Mouse (Mus musculus) hindbrain, embryonic 11.5 days (tissue): ENCODE data around the gene Ass1. TPM values are rescaled to one million over a fixed set of nuclear protein-coding genes. Genes with fewer than 3 reads are reported as not detected.

Experiments used
- ATAC-seq: fragments of 200-750 bp; cut with Nextera tagmentation; 2 replicates; pipeline ENCODE4 v1.8.0; 2017; ENCODE audit warnings: mild to moderate bottlenecking, moderate TSS enrichment, moderate library complexity; ENCODE audit not compliant: low FRiP score
- DNase-seq: peaks from one replicate; pipeline ENCODE4 v3.0.0-alpha.2; 2015; ENCODE audit warnings: low spot score
- H3K27ac ChIP-seq: fragments of 300-500 bp; sonication (generic); 2 replicates; pipeline ENCODE4 v1.5.1; 2014; ENCODE audit warnings: mild to moderate bottlenecking, low read depth, low read length
- H3K27me3 ChIP-seq: fragments of 300-500 bp; sonication (generic); 2 replicates; pipeline ENCODE4 v1.6.1; 2014; ENCODE audit warnings: mild to moderate bottlenecking, low read length, moderate library complexity, mixed read lengths; ENCODE audit not compliant: control insufficient read depth, insufficient read depth
- H3K36me3 ChIP-seq: fragments of 300-500 bp; sonication (generic); 2 replicates; pipeline ENCODE4 v1.6.1; 2014; ENCODE audit warnings: mild to moderate bottlenecking, low read length, moderate library complexity, mixed read lengths; ENCODE audit not compliant: control insufficient read depth, insufficient read depth
- H3K4me1 ChIP-seq: fragments of 300-500 bp; sonication (generic); replicated peaks from 2 replicates; pipeline ENCODE4 v1.6.1; 2014; ENCODE audit warnings: low read length, mixed read lengths; ENCODE audit not compliant: control insufficient read depth, insufficient read depth
- H3K4me2 ChIP-seq: fragments of 300-500 bp; sonication (generic); replicated peaks from 2 replicates; pipeline ENCODE4 v1.6.1; 2014; ENCODE audit warnings: mild to moderate bottlenecking, low read depth, low read length
- H3K4me3 ChIP-seq: fragments of 300-500 bp; sonication (generic); 2 replicates; pipeline ENCODE4 v1.5.1; 2014; ENCODE audit warnings: low read depth, low read length
- H3K9ac ChIP-seq: fragments of 300-500 bp; sonication (generic); 2 replicates; pipeline ENCODE4 v1.6.1; 2014; ENCODE audit warnings: low read depth, low read length
- H3K9me3 ChIP-seq: fragments of 300-500 bp; sonication (generic); 2 replicates; pipeline ENCODE4 v1.6.1; 2016; ENCODE audit warnings: low read length; ENCODE audit not compliant: control insufficient read depth
- WGBS: fragments of 180-500 bp; shearing (Covaris S2); extraction: QIAGEN DNeasy Blood & Tissue Kit; methylation state at CpG from one replicate; pipeline ENCODE4 v1.1.7; 2014; 5-methylcytosine and 5-hydroxymethylcytosine counted together
- polyA plus RNA-seq: library from polyadenylated mRNA; unstranded; fragments of >200 nt; fragmentation: Nextera tagmentation; extraction: Ambion mirVana; gene quantifications from 2 replicates; pipeline ENCODE4 v1.2.1, GENCODE M21; 2014

Gene Ass1
- polyA plus RNA-seq, 1 experiment from 2014 or later: 10.3 TPM

DNA sequence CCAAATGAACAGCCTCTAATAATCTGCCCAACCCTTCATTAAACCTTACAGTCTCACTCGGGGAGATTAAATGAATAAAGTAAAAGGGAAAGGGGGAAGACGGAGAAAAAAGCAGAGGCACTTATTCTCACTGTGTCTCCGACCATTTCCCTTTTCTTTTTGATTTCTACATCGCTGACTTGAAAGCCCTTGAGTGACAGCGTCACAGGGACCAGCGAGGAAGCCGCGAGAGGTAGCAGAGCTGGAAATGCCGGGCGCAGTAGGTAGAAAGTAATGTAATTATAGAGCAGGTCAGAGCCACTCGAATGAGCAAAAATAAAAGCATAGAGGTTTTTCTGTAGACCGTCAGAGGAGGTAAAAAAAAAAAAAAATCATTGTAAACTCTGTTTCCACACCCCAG lies 46.5 kb downstream of the Ass1 start:
- Histone ChIP-seq H3K27me3 (peaks cover 14% of the 10 kb centered on the region), H3K27ac (no peak overlapping the region), H3K9me3 (no peaks in the 10 kb centered on the region; the same call in 1 of the 2 replicates), H3K9ac (no peak overlapping the region), H3K36me3 (no peaks in the 10 kb centered on the region), H3K4me2 (no peak overlapping the region), H3K4me3 (no peak overlapping the region), H3K4me1 (no peaks in the 10 kb centered on the region)
- 81% methylated on average over 12 of the region's 12 CpGs for WGBS
- DNase-seq: no peak
- no peak for ATAC-seq

DNA sequence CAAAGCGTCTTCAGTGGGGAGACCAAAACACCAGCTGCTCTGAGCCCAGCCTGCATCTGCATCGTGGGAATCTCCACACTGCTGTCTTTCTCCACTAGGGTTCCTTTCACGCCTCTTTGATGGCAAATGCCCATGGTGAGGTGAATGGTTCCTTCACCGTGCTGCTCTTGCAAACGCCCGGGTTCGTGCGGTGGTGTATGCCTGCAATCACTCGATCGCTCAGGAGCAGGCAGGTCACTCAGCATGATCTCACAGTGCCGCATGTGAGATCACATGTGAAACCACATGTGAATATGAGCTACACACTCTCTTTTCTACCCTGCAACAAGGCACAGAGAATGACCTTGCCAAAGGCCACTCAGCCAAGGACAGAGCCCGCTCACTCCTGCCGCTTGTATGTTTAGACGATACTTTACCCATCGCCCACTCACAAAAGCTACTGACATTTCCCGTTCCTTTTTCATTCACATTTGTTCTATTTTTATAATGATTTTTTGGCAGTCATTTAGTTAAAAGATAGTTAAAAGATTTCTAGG lies 51.9 kb downstream of the Ass1 start:
- no peaks in the 10 kb centered on the region for H3K36me3 ChIP-seq
- no peaks in the 10 kb centered on the region for H3K9me3 ChIP-seq
- DNase-seq: no peak
- no peak overlapping the region for H3K27ac ChIP-seq
- H3K27me3 ChIP-seq: peaks cover 8% of the 10 kb centered on the region; the same call in 1 of the 2 replicates
- no peak overlapping the region for H3K9ac ChIP-seq
- 79% methylated on average over 16 of the region's 16 CpGs for WGBS
- H3K4me2 ChIP-seq: no peak overlapping the region
- no peak overlapping the region for H3K4me3 ChIP-seq
- no peak for ATAC-seq
- H3K4me1 ChIP-seq: no peaks in the 10 kb centered on the region

- Histone ChIP-seq H3K27ac (no peak overlapping the region), H3K4me1 (0 out of 2 replicates have a peak, but pooled peaks cover 3% of the 10 kb centered on the region), H3K9ac (no peak overlapping the region), H3K9me3 (no peaks in the 10 kb centered on the region), H3K4me3 (no peak overlapping the region), H3K27me3 (peaks cover 4% of the 10 kb centered on the region; the same call in 1 of the 2 replicates), H3K36me3 (no peaks in the 10 kb centered on the region), H3K4me2 (no peak overlapping the region)
- WGBS: 80% methylated on average over 5 of the region's 5 CpGs
- ATAC-seq: no peak
- no peak for DNase-seq
These were observed 54.6 kb downstream of the Ass1 start for GRCm38 (mm10) chr2:31524641-31525040.

GRCm38 (mm10) chr2:31525778-31526177 lies 55.8 kb downstream of the Ass1 start:
- Histone ChIP-seq H3K27ac (no peak overlapping the region), H3K9ac (no peak overlapping the region), H3K27me3 (peaks cover 4% of the 10 kb centered on the region; the same call in 1 of the 2 replicates), H3K4me3 (no peak overlapping the region), H3K4me1 (0 out of 2 replicates have a peak, but pooled peaks cover 3% of the 10 kb centered on the region), H3K4me2 (no peak overlapping the region), H3K36me3 (no peaks in the 10 kb centered on the region), H3K9me3 (no peaks in the 10 kb centered on the region)
- 21% methylated on average over 10 of the region's 10 CpGs for WGBS
- no peak for ATAC-seq
- peak; percentile 34 for DNase-seq

DNA sequence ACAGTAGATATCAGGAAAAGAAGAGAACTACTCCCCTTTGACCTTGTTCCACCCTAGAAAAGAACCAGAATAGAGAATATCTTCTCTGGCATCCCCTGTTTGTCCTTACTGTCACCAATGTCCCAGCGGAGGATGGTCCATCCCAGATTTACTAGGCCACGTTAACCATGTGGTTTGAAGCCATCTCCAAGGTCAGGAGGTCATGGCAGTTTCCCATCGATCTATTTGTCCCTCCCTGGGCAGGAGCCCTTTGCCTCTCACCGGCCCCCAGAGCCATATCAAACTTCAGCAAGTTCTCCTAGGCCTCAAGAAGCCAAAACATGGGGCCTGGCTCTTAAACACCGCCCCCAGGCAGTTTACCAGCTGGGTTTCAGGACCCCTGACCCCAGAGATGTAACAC lies 60.2 kb downstream of the Ass1 start:
- no peaks in the 10 kb centered on the region for H3K9me3 ChIP-seq
- H3K4me2 ChIP-seq: no peak overlapping the region
- H3K27me3 ChIP-seq: 0 out of 2 replicates have a peak, but pooled peaks cover 2% of the 10 kb centered on the region
- H3K4me3 ChIP-seq: no peak overlapping the region
- 46% methylated on average over 5 of the region's 5 CpGs for WGBS
- ATAC-seq (no peak), DNase-seq (no peak)
- no peak overlapping the region for H3K27ac ChIP-seq
- H3K4me1 ChIP-seq: 0 out of 2 replicates have a peak, but pooled peaks cover 3% of the 10 kb centered on the region
- H3K36me3 ChIP-seq: no peaks in the 10 kb centered on the region
- H3K9ac ChIP-seq: no peak overlapping the region

DNA sequence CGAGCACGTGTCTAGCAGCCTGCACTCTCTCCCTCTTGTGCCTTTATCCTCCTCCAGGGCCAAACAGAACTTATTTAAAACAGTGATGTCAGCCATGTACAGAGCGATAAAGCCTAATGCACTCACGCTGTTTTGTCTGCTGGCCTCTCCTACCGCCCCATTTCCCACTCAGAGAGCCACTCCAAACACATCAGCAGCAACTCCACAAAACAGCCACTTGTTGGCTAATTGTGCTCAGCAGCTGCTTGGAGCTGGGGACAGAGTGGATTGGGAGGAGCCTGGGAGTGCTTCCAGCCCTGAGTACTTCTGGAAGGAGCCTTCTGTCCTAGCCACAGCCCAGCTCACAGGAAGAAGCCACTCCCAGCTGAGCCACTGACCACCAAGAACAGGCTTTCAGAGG lies 67.0 kb downstream of the Ass1 start:
- Histone ChIP-seq H3K27me3 (0 out of 2 replicates have a peak, but pooled peaks cover 2% of the 10 kb centered on the region), H3K4me3 (no peak overlapping the region), H3K9ac (no peak overlapping the region), H3K27ac (no peak overlapping the region), H3K4me1 (no peaks in the 10 kb centered on the region), H3K9me3 (no peaks in the 10 kb centered on the region), H3K4me2 (no peak overlapping the region), H3K36me3 (no peaks in the 10 kb centered on the region)
- ATAC-seq (no peak), DNase-seq (no peak)
- WGBS: 77% methylated on average over 5 of the region's 5 CpGs

GRCm38 (mm10) chr2:31538745-31539144 lies 68.7 kb downstream of the Ass1 start:
- no peaks in the 10 kb centered on the region for H3K36me3 ChIP-seq
- ATAC-seq (no peak), DNase-seq (no peak)
- no peak overlapping the region for H3K9ac ChIP-seq
- no peak overlapping the region for H3K4me2 ChIP-seq
- H3K27me3 ChIP-seq: 0 out of 2 replicates have a peak, but pooled peaks cover 2% of the 10 kb centered on the region
- H3K27ac ChIP-seq: no peak overlapping the region
- H3K9me3 ChIP-seq: no peaks in the 10 kb centered on the region
- 77% methylated on average over 5 of the region's 5 CpGs for WGBS
- H3K4me3 ChIP-seq: no peak overlapping the region
- H3K4me1 ChIP-seq: no peaks in the 10 kb centered on the region

GRCm38 (mm10) chr2:31541581-31541980 lies 71.6 kb downstream of the Ass1 start:
- WGBS: 95% methylated on average over 5 of the region's 5 CpGs
- Histone ChIP-seq H3K36me3 (no peaks in the 10 kb centered on the region), H3K9ac (no peak overlapping the region), H3K27ac (no peak overlapping the region), H3K9me3 (no peaks in the 10 kb centered on the region), H3K27me3 (0 out of 2 replicates have a peak, but pooled peaks cover 2% of the 10 kb centered on the region), H3K4me2 (no peak overlapping the region), H3K4me3 (no peak overlapping the region), H3K4me1 (no peaks in the 10 kb centered on the region)
- no peak for DNase-seq
- no peak for ATAC-seq

- Histone ChIP-seq H3K4me2 (no peak overlapping the region), H3K27ac (no peak overlapping the region), H3K4me3 (no peak overlapping the region), H3K27me3 (no peaks in the 10 kb centered on the region), H3K9me3 (no peaks in the 10 kb centered on the region), H3K9ac (no peak overlapping the region), H3K36me3 (no peaks in the 10 kb centered on the region), H3K4me1 (no peaks in the 10 kb centered on the region)
- DNase-seq (no peak), ATAC-seq (no peak)
- 70% methylated on average over 11 of the region's 11 CpGs for WGBS
These were observed 77.7 kb downstream of the Ass1 start for GRCm38 (mm10) chr2:31547726-31548125.
